Mouse (Mus musculus) gastrocnemius, adult 18-20 months (tissue): Measurements from ENCODE around the gene Pard6a. TPM values are rescaled to one million over a fixed set of nuclear protein-coding genes. Genes with fewer than 3 reads are reported as not detected.
A peak's percentile ranks its signal among the peaks of the same experiment; 100 is the strongest.

ENCODE experiments used
- DNase-seq: peaks from one replicate; pipeline ENCODE4 v3.0.0; 2021; ENCODE audit warnings: low spot score
- total RNA-seq, 2 experiments: library from RNA; stranded (reverse); gene quantifications; 2 replicates each; pipeline ENCODE4 v1.2.3; 2021

Gene Pard6a
- total RNA-seq, 2 experiments from 2014 or later = 5.5 to 6.2 TPM

- DNase-seq = no peak
These were observed 42.4 kb downstream of the Pard6a start for GRCm38 (mm10) chr8:105743301-105743700.

GRCm38 (mm10) chr8:105750606-105751005, 49.7 kb downstream of the Pard6a start:
- peak; percentile 29 for DNase-seq

Other genes with a start within 250 kb of the Pard6a start
- 10 to 100 TPM; 47.9 to 56.7 TPM for gene Tppp3, start 229.6 kb upstream of the Pard6a start, total RNA-seq
- gene Zdhhc1, start 204.2 kb upstream of the Pard6a start, total RNA-seq = 10 to 100 TPM; 10.3 to 11.6 TPM
- under 1 TPM in 1 of 2 experiments, not detected in 1; 0.11 TPM for gene Hsd11b2, start 182.4 kb upstream of the Pard6a start, total RNA-seq
- gene Atp6v0d1, start 135.1 kb upstream of the Pard6a start, total RNA-seq = 10 to 100 TPM; 40.1 to 42.7 TPM
- 10 to 100 TPM; 17.1 to 21.7 TPM for gene Ripor1, start 95.9 kb upstream of the Pard6a start, total RNA-seq
- gene Ctcf, start 64.6 kb upstream of the Pard6a start, total RNA-seq = 10 to 100 TPM; 33.6 to 34.2 TPM
- 1 to 10 TPM in 1 of 2 experiments, under 1 TPM in 1; 0.52 to 1.2 TPM for gene Agrp, start 63.8 kb upstream of the Pard6a start, total RNA-seq
- under 1 TPM in 1 of 2 experiments, not detected in 1; 0.05 TPM for gene Carmil2, start 14.9 kb upstream of the Pard6a start, total RNA-seq
- 1 to 10 TPM; 5.0 to 5.4 TPM for gene Acd, start within 50 bp of the Pard6a start, total RNA-seq
- gene 4933405L10Rik, start 6.5 kb downstream of the Pard6a start, total RNA-seq = not detected
- 1 to 10 TPM in 1 of 2 experiments, under 1 TPM in 1; 0.69 to 1.4 TPM for gene Enkd1, start 7.1 kb downstream of the Pard6a start, total RNA-seq
- 1 to 10 TPM; 6.9 to 8.4 TPM for gene Gfod2, start 57.5 kb downstream of the Pard6a start, total RNA-seq
- gene Ranbp10, start 126.2 kb downstream of the Pard6a start, total RNA-seq = 10 to 100 TPM; 25.6 to 27.4 TPM
- gene Tsnaxip1, start 126.6 kb downstream of the Pard6a start, total RNA-seq = not detected
- under 1 TPM; 0.93 to 0.98 TPM for gene Cenpt, start 152.1 kb downstream of the Pard6a start, total RNA-seq
- gene Thap11, start 154.0 kb downstream of the Pard6a start, total RNA-seq = 10 to 100 TPM; 21.9 to 22.0 TPM
- 10 to 100 TPM; 43.7 to 44.5 TPM for gene Nutf2, start 159.4 kb downstream of the Pard6a start, total RNA-seq
- gene Edc4, start 179.7 kb downstream of the Pard6a start, total RNA-seq = 10 to 100 TPM; 19.7 to 20.6 TPM
- under 1 TPM in 1 of 2 experiments, not detected in 1; 0.76 TPM for gene Nrn1l, start 192.4 kb downstream of the Pard6a start, total RNA-seq
- 10 to 100 TPM; 13.5 to 13.6 TPM for gene Pskh1, start 199.3 kb downstream of the Pard6a start, total RNA-seq
- gene Ctrl, start 232.7 kb downstream of the Pard6a start, total RNA-seq = under 1 TPM in 1 of 2 experiments, not detected in 1; 0.37 TPM
- 10 to 100 TPM; 19.4 to 27.2 TPM for gene Psmb10, start 237.3 kb downstream of the Pard6a start, total RNA-seq
- gene Lcat, start 242.2 kb downstream of the Pard6a start, total RNA-seq = under 1 TPM; 0.16 to 0.66 TPM